In genomic region chr14:13284091-13284844, GRCm38 (mm10) we compare ENCODE assay signal across 9 mouse cellular contexts. TPM values are rescaled to one million over a fixed set of nuclear protein-coding genes. Genes with fewer than 3 reads are reported as not detected.
DNase-seq lines count a peak whose midpoint lies in the region; ATAC-seq and TF ChIP-seq lines count a peak whose summit lies in the region.
"Had no signal": no experiment of that assay in that cellular context is flagged by ENCODE, and none has a peak within 500 bp of the region (broad histone marks: within the 10 kb centered on the region; RNA-seq: fewer than 3 reads in every experiment).

Gene Synpr, plus strand, starts transcription at chr14:13284780.

- no peak for TF ChIP-seq CTCF in brain, embryonic 14.5 days (IDR thresholded peaks at IDR 0.05; ENCODE audit: borderline replicate concordance, extremely low read depth, insufficient read depth, insufficient read length)

- no peak within 1 kb of the TSS for H3K9ac ChIP-seq in heart, embryonic 15.5 days
- H3K9ac ChIP-seq in forebrain, embryonic 11.5 days (ENCODE audit: low read length), result peak within 1 kb of the TSS; percentile 35
- peak within 1 kb of the TSS; percentile 54; the same call in 1 of the 2 replicates for H3K9ac ChIP-seq in intestine, embryonic 16.5 days (ENCODE audit: low read depth, low read length)
- H3K9ac ChIP-seq in liver, embryonic 11.5 days (ENCODE audit: low read depth, low read length), result no peak within 1 kb of the TSS

- peak within 1 kb of the TSS; percentile 70 for H3K4me2 ChIP-seq in heart, embryonic 15.5 days
- peak within 1 kb of the TSS; percentile 77 for H3K4me2 ChIP-seq in forebrain, embryonic 11.5 days (ENCODE audit: low read depth, low read length, severe bottlenecking)
- peak within 1 kb of the TSS; percentile 82 for H3K4me2 ChIP-seq in intestine, embryonic 16.5 days (ENCODE audit: low read depth, low read length)
- peak within 1 kb of the TSS; percentile 58 for H3K4me2 ChIP-seq in liver, embryonic 11.5 days

- H3K27me3 ChIP-seq in heart, embryonic 15.5 days, result peaks cover 11% of the 10 kb centered on the region; the same call in 1 of the 2 replicates
- no peaks in the 10 kb centered on the region; the same call in 1 of the 2 replicates for H3K27me3 ChIP-seq in forebrain, embryonic 11.5 days (ENCODE audit: control insufficient read depth, insufficient read depth, low read length)
- no peaks in the 10 kb centered on the region for H3K27me3 ChIP-seq in intestine, embryonic 16.5 days (replicated peaks; ENCODE audit: control insufficient read depth, insufficient read depth, low read length)
- H3K27me3 ChIP-seq in liver, embryonic 11.5 days (replicated peaks; ENCODE audit: control insufficient read depth, insufficient read depth, low read length), result peaks cover 3% of the 10 kb centered on the region; the same call in 1 of the 2 replicates

- H3K9me3 ChIP-seq in heart, embryonic 15.5 days (replicated peaks), result no peaks in the 10 kb centered on the region
- no peaks in the 10 kb centered on the region for H3K9me3 ChIP-seq in forebrain, embryonic 11.5 days (ENCODE audit: control insufficient read depth, low read length)
- no peaks in the 10 kb centered on the region for H3K9me3 ChIP-seq in intestine, embryonic 16.5 days (ENCODE audit: control insufficient read depth, low read length)
- no peaks in the 10 kb centered on the region for H3K9me3 ChIP-seq in liver, embryonic 11.5 days (ENCODE audit: control insufficient read depth, low read length)

- WGBS in heart, embryonic 15.5 days, result 3% methylated on average over 25 of the region's 27 CpGs
- WGBS in forebrain, embryonic 11.5 days, result 5% methylated on average over 27 of the region's 27 CpGs
- WGBS in intestine, embryonic 16.5 days, result 5% methylated on average over 27 of the region's 27 CpGs
- WGBS in liver, embryonic 11.5 days, result 11% methylated on average over 27 of the region's 27 CpGs

- H3K27ac ChIP-seq in heart, embryonic 15.5 days, result no peak within 1 kb of the TSS
- no peak within 1 kb of the TSS for H3K27ac ChIP-seq in forebrain, embryonic 11.5 days (ENCODE audit: low read depth, low read length)
- no peak within 1 kb of the TSS for H3K27ac ChIP-seq in intestine, embryonic 16.5 days (ENCODE audit: low read length)
- no peak within 1 kb of the TSS for H3K27ac ChIP-seq in liver, embryonic 11.5 days (ENCODE audit: low read depth, low read length)

- DNase-seq in heart, adult 9 months (ENCODE audit: low spot score in 2 of 2), result no peak
- peak; percentile 97 for DNase-seq in brain, embryonic 14.5 days (ENCODE audit: low read depth)
- DNase-seq in forebrain, embryonic 11.5 days (ENCODE audit: low spot score), result peak; percentile 93
- peak; percentile 54 for DNase-seq in liver, embryonic 11.5 days (ENCODE audit: low spot score)
- peak; percentile 90 for DNase-seq in retina, embryonic 14.5 days (ENCODE audit: low spot score)
- DNase-seq in T-cell, adult 2 months (ENCODE audit: low spot score), result no peak

- no peaks in the 10 kb centered on the region for H3K36me3 ChIP-seq in heart, embryonic 15.5 days
- H3K36me3 ChIP-seq in forebrain, embryonic 11.5 days (ENCODE audit: control insufficient read depth, insufficient read depth, low read length), result no peaks in the 10 kb centered on the region
- H3K36me3 ChIP-seq in intestine, embryonic 16.5 days (ENCODE audit: control insufficient read depth, insufficient read depth, low read length), result no peaks in the 10 kb centered on the region
- no peaks in the 10 kb centered on the region for H3K36me3 ChIP-seq in liver, embryonic 11.5 days (ENCODE audit: control insufficient read depth, insufficient read depth, low read length)

- peaks cover 6% of the 10 kb centered on the region; the same call in 1 of the 2 replicates for H3K4me1 ChIP-seq in heart, embryonic 15.5 days (replicated peaks)
- no peaks in the 10 kb centered on the region for H3K4me1 ChIP-seq in forebrain, embryonic 11.5 days (replicated peaks; ENCODE audit: control insufficient read depth, insufficient read depth, low read length)
- peaks cover 2% of the 10 kb centered on the region; the same call in 1 of the 2 replicates for H3K4me1 ChIP-seq in intestine, embryonic 16.5 days (ENCODE audit: control insufficient read depth, insufficient read depth, low read length)
- no peaks in the 10 kb centered on the region for H3K4me1 ChIP-seq in liver, embryonic 11.5 days (replicated peaks; ENCODE audit: control insufficient read depth, insufficient read depth, low read length)

- TF ChIP-seq POLR2A in brain, embryonic 14.5 days (IDR thresholded peaks at IDR 0.05; ENCODE audit: borderline replicate concordance, extremely low read depth, insufficient read depth, insufficient read length, poor library complexity, severe bottlenecking), result no peak

- H3K4me3 ChIP-seq in heart, embryonic 15.5 days, result peak within 1 kb of the TSS; percentile 41
- peak within 1 kb of the TSS; percentile 32 for H3K4me3 ChIP-seq in forebrain, embryonic 11.5 days (ENCODE audit: low read depth, low read length)
- peak within 1 kb of the TSS; percentile 43 for H3K4me3 ChIP-seq in intestine, embryonic 16.5 days (ENCODE audit: low read length)
- H3K4me3 ChIP-seq in liver, embryonic 11.5 days (ENCODE audit: low read depth, low read length), result peak within 1 kb of the TSS; percentile 11

- ATAC-seq in heart, embryonic 15.5 days (replicated peaks; ENCODE audit: insufficient number of reproducible peaks, insufficient read depth, low FRiP score, low read depth), result peak; percentile 96
- ATAC-seq in forebrain, embryonic 11.5 days (replicated peaks; ENCODE audit: low FRiP score), result peak; percentile 100
- peak; percentile 100 for ATAC-seq in intestine, embryonic 16.5 days
- peak; percentile 92 for ATAC-seq in liver, embryonic 11.5 days (replicated peaks; ENCODE audit: low FRiP score)

RNA-seq across cellular contexts. Expression of gene Synpr, which starts in this region (rescaled TPM):
- 0.77 and 1.2 TPM in 2 replicates for polyA plus RNA-seq in heart, embryonic 15.5 days (2015; fragmentation: Nextera tagmentation; extraction: Ambion mirVana)
- polyA plus RNA-seq in brain, embryonic 14.5 days (2012; rRNA removed), result 24.1 and 25.2 TPM in 2 replicates
- 5.4 and 6.9 TPM in 2 replicates for polyA plus RNA-seq in forebrain, embryonic 11.5 days (2014; fragmentation: Nextera tagmentation; extraction: Ambion mirVana)
- 1.5 and 1.7 TPM in 2 replicates for polyA plus RNA-seq in intestine, embryonic 16.5 days (2015; fragmentation: Nextera tagmentation; extraction: Ambion mirVana)
- 0.60 and 0.71 TPM in 2 replicates for polyA plus RNA-seq in liver, embryonic 11.5 days (2014; fragmentation: Nextera tagmentation; extraction: Ambion mirVana)
- polyA plus RNA-seq: liver, adult 2 months had no signal

Comparison
In these comparisons a context has a peak if more than half of its experiments do, and no peak if none do; other contexts are left out.
1. Peak in DNase-seq, ATAC-seq, H3K4me3 ChIP-seq and H3K4me2 ChIP-seq in liver, embryonic 11.5 days; RNA of the gene not detected or under 1 TPM.
2. H3K9ac ChIP-seq: peak in forebrain, embryonic 11.5 days (single experiment) and intestine, embryonic 16.5 days (single experiment); none in heart, embryonic 15.5 days (single experiment) and liver, embryonic 11.5 days (single experiment).
3. DNase-seq: peak in brain, embryonic 14.5 days (single experiment), forebrain, embryonic 11.5 days (single experiment) and retina, embryonic 14.5 days (single experiment); none in heart, adult 9 months (0 of 2) and T-cell, adult 2 months (single experiment).
4. Peak in every context shown above with its lines, with median percentiles within 50 percentile points of each other: ATAC-seq, H3K4me2 ChIP-seq and H3K4me3 ChIP-seq.